Mouse (Mus musculus) midbrain, embryonic 10.5 days (tissue): Measurements from ENCODE around the gene Tmem56. TPM values are rescaled to one million over a fixed set of nuclear protein-coding genes. Genes with fewer than 3 reads are reported as not detected.
A peak's percentile ranks its signal among the peaks of the same experiment; 100 is the strongest.

Experiments used
- DNase-seq: peaks from one replicate; pipeline ENCODE4 v3.0.0-alpha.2; 2017; ENCODE audit warnings: low spot score
- H3K27ac ChIP-seq: fragments of 300-500 bp; sonication (generic); replicated peaks from 2 replicates; pipeline ENCODE4 v1.5.1; 2016; ENCODE audit warnings: mild to moderate bottlenecking
- H3K27me3 ChIP-seq: fragments of 300-500 bp; sonication (generic); 2 replicates; pipeline ENCODE4 v1.6.1; 2016; ENCODE audit warnings: low read depth, mild to moderate bottlenecking; ENCODE audit not compliant: poor library complexity, severe bottlenecking
- H3K36me3 ChIP-seq: fragments of 300-500 bp; sonication (generic); 2 replicates; pipeline ENCODE4 v1.6.1; 2016; ENCODE audit warnings: mild to moderate bottlenecking, moderate library complexity
- H3K4me1 ChIP-seq: fragments of 300-500 bp; sonication (generic); 2 replicates; pipeline ENCODE4 v1.6.1; 2016
- H3K4me3 ChIP-seq: fragments of 300-500 bp; sonication (generic); 2 replicates; pipeline ENCODE4 v1.5.1; 2016; ENCODE audit warnings: mild to moderate bottlenecking, moderate library complexity
- H3K9me3 ChIP-seq: fragments of 300-500 bp; sonication (generic); replicated peaks from 2 replicates; pipeline ENCODE4 v1.6.1; 2016; ENCODE audit warnings: mild to moderate bottlenecking
- WGBS: fragments of 180-500 bp; shearing (Covaris S2); methylation state at CpG from one replicate; pipeline ENCODE4 v1.1.7; 2016; 5-methylcytosine and 5-hydroxymethylcytosine counted together
- polyA plus RNA-seq: library from polyadenylated mRNA; unstranded; fragments of >200 nt; fragmentation: Nextera tagmentation; extraction: Ambion mirVana; gene quantifications from 2 replicates; pipeline ENCODE4 v1.2.1, GENCODE M21; 2016

The Tmem56 gene
- polyA plus RNA-seq, 1 experiment from 2014 or later, result 1.1 TPM

DNA sequence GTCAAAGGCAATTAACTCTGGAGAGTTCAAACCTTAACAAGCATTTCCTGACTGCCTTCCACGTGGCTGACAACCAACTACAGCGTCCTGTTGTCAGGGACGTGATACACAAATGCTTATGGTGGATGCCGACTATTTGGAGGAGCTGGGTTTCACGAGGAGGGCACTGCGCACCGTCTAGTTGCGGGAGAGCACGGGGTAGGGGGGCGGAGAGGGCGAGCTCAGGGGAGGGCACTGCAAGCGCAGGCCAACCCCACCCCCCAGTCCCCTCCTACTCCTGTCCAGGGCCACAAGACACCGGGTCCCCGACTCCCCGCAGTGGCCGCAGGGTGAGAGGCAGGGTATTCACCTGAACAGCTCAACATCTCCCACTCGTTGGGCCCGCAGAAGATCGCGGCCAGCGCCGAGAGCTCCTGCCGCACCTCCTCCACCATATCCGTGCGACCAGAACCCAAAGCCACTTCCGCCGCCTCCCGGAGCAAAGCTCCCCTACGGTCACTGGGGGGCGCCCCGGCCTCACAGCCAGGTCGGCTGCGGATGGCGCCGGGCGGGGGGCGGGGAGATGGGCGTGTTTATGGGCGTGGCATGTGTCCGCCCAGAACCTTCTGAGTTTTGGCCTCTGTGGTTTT is 111.5 kb downstream of the Tmem56 start, which contains the start of gene Rwdd3:
Gene Rwdd3, minus strand, starts transcription at position 453 of the 629 bp plus-strand sequence.
- H3K36me3 ChIP-seq, result 0 out of 2 replicates have a peak, but pooled peaks cover 4% of the 10 kb centered on the region
- peaks cover 3% of the 10 kb centered on the region; the same call in 1 of the 2 replicates for H3K9me3 ChIP-seq
- under 1% methylated on average over 40 of the region's 40 CpGs for WGBS
- peak within 1 kb of the TSS; percentile 89 for H3K27ac ChIP-seq
- peak within 1 kb of the TSS; percentile 82 for H3K4me3 ChIP-seq
- peak; percentile 90 for DNase-seq
- H3K27me3 ChIP-seq, result no peaks in the 10 kb centered on the region
- H3K4me1 ChIP-seq, result peaks cover 15% of the 10 kb centered on the region

DNA sequence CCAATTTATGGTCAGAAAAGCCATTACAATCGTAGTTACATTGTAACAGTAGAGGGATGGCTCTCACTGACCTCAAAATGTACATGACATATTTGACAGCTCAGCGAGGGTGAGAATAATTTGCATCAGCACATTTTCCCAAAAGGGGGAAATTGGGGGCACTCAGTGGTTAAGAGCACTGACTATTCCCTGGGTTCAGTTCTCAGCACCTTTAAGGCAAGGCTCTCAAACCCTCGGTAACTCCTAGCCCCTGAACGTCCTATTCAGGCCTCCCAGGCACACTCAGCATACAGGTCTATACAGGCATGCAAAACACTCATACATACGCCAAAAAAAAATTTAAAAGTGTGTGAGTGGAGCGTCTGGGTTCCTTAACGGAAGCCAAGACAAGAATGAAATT is 112.3 kb downstream of the Tmem56 start:
- H3K4me3 ChIP-seq, result peak overlapping the region; percentile 82

DNA sequence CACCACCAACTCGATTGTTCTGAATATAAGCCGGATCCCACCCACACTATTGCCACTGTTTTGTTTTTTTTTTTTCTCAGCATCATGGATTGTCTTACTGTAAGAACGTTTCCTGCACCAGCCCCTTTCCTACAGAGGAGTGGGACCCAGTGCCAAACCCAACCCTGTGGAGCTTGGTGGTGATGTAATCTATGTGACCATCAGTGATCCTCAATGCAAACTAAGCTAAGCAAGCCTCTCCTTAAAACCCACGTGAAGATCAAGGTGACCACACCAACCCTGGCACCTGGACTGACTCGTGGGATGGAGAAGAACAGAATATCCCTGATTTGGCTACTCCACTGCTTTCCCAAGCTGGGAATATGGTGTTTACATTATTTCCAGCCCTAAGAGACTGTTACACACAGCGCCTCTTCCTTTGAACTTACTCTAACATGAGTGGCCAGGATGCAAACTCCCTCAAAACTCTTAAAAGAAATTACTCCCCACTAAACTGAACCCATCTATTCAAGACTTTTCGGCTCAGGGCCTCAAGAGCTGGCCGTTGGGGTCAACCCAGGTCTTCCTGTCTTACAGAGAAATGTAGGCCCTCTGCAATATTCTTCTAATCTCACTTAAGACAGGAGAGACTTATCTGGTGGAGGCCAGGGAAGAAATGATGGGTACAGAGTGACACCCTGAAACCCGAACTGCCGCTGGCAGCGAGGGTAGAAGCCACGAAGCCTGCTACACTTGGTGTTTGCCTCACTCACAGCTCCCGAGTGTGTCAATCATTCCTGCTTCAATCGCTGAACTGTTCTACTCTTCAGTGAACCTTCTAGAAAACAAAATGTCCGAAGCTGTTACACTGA is 113.6 kb downstream of the Tmem56 start:
- Histone ChIP-seq H3K27ac (no peak overlapping the region), H3K4me3 (no peak overlapping the region), H3K9me3 (peaks cover 3% of the 10 kb centered on the region; the same call in 1 of the 2 replicates), H3K27me3 (no peaks in the 10 kb centered on the region), H3K4me1 (peaks cover 15% of the 10 kb centered on the region), H3K36me3 (0 out of 2 replicates have a peak, but pooled peaks cover 5% of the 10 kb centered on the region)
- no peak for DNase-seq
- 87% methylated on average over 15 of the region's 15 CpGs for WGBS

More for the DNA sequence above, 112.3 kb downstream of the Tmem56 start:
- no peak for DNase-seq
- no peaks in the 10 kb centered on the region for H3K27me3 ChIP-seq
- no peak overlapping the region for H3K27ac ChIP-seq
- H3K9me3 ChIP-seq, result peaks cover 3% of the 10 kb centered on the region; the same call in 1 of the 2 replicates
- 0 out of 2 replicates have a peak, but pooled peaks cover 5% of the 10 kb centered on the region for H3K36me3 ChIP-seq
- peaks cover 15% of the 10 kb centered on the region for H3K4me1 ChIP-seq
- WGBS, result 68% methylated on average over 7 of the region's 7 CpGs

DNA sequence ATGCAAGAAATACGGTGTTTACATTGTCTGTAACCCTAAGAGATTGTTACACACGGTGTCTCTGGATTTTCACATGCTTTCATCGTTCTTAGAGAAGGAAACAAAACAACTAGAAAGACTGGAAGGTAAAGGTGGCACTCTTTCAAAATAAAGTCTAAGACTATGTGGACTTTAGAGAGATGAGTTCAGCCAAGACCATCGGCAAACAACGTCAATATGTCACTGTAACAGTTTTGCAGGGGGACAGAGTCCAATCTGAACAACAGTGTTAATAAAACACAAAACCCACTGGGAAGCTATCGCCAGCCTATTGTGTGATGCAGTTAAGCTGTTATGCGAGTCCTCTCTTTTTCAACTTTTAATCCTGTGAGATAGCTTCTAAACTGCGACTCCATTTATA is 114.3 kb downstream of the Tmem56 start:
- Histone ChIP-seq H3K4me1 (peaks cover 15% of the 10 kb centered on the region), H3K9me3 (peaks cover 3% of the 10 kb centered on the region; the same call in 1 of the 2 replicates), H3K27me3 (no peaks in the 10 kb centered on the region), H3K4me3 (no peak overlapping the region), H3K27ac (no peak overlapping the region), H3K36me3 (0 out of 2 replicates have a peak, but pooled peaks cover 5% of the 10 kb centered on the region)
- DNase-seq, result no peak
- 91% methylated on average over 8 of the region's 8 CpGs for WGBS

DNA sequence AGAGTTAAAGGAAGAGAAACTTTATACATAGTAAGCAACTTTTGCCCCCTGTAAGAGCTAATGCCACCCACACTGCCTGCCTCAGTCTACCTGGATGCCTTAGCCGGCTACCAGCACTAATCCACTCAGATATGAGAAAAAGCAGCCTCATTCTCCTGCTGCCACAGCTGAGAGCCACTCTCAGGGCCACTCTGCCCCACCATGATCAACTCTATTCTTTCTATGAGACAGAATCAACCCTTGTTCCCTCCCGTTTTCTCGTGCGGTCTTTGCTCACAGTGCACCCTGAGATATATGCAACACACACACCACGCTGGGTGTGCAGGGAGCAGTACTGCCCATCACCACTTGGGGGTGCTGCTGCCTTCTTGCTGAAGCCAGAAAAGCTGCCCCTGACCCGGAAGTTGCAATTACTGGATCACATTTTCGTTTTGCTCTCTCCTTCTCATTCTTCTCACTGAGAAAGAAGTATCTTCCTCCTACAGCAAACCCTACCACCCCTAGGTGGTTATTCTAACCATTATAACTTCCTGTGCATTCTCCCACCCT is 119.6 kb downstream of the Tmem56 start:
- DNase-seq, result peak; percentile 65
- Histone ChIP-seq H3K27ac (no peak overlapping the region), H3K4me3 (no peak overlapping the region), H3K36me3 (0 out of 2 replicates have a peak, but pooled peaks cover 5% of the 10 kb centered on the region), H3K27me3 (no peaks in the 10 kb centered on the region), H3K9me3 (peaks cover 3% of the 10 kb centered on the region; the same call in 1 of the 2 replicates), H3K4me1 (peaks cover 4% of the 10 kb centered on the region; the same call in 1 of the 2 replicates)
- 45% methylated on average over 7 of the region's 7 CpGs for WGBS

DNA sequence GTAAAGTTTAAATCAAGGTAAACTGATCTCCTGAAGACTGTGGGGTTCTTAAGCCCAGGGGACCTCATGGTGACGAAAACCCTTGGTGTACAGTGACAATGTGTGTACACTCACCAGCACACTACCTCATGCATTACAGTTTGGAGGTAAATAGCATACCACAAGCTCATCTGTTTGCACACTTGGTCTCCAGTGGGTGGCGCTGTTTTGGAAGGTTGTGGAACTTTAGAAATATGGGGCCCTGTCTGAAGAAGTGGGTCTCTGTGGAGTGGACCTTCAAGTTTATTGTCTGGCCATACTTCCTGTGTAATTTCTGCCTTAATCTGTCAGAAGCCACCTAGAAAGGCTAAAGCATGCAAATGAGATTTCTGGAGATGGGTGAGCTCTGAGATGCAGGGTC is 121.2 kb downstream of the Tmem56 start:
- no peak overlapping the region for H3K27ac ChIP-seq
- WGBS, result 41% methylated on average over 2 of the region's 2 CpGs
- H3K27me3 ChIP-seq, result no peaks in the 10 kb centered on the region
- 0 out of 2 replicates have a peak, but pooled peaks cover 4% of the 10 kb centered on the region for H3K36me3 ChIP-seq
- peaks cover 12% of the 10 kb centered on the region for H3K4me1 ChIP-seq
- peaks cover 2% of the 10 kb centered on the region; the same call in 1 of the 2 replicates for H3K9me3 ChIP-seq
- H3K4me3 ChIP-seq, result no peak overlapping the region
- DNase-seq, result peak; percentile 15

DNA sequence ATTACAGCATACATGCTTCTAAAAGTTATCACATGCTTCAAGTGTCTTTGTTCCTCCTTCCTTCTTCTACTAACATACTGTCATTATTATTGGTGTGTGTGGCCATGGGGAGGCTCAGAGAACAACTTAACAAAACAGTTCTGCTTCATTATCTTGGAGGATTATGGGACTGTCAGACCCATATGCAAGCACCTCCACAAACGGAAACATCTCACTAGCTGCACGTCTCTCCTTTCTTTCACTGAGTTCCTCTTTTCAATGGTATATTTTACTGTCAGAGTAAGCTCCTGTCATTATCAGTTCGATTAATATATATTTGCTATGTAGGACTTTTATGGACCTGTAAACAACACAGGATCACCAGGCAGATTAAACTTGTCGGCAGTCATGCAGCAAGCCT is 122.5 kb downstream of the Tmem56 start:
- no peaks in the 10 kb centered on the region for H3K9me3 ChIP-seq
- H3K4me1 ChIP-seq, result peaks cover 25% of the 10 kb centered on the region
- no peaks in the 10 kb centered on the region for H3K27me3 ChIP-seq
- WGBS, result 75% methylated on average over 4 of the region's 4 CpGs
- H3K4me3 ChIP-seq, result no peak overlapping the region
- H3K36me3 ChIP-seq, result no peaks in the 10 kb centered on the region
- no peak overlapping the region for H3K27ac ChIP-seq
- no peak for DNase-seq

DNA sequence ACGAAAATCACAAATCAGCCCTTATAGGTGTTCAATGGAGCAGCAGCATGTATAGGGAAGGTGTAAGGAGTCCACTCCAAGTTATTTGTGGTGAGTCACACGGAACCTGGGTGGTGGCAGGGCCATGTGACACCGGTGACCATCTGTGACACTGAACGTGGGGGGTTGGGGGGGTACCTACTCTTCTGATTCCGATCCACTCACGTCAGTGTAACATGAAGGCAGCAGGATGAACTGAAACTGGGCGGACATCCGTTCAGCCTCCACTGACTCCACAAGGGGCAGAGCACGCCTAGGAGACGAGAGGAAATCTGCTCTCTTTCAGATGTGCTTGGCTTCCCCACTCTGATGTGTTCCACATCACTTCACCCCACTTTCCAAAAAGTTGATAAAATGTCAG is 123.3 kb downstream of the Tmem56 start:
- no peaks in the 10 kb centered on the region for H3K27me3 ChIP-seq
- peaks cover 25% of the 10 kb centered on the region for H3K4me1 ChIP-seq
- no peaks in the 10 kb centered on the region for H3K36me3 ChIP-seq
- 81% methylated on average over 10 of the region's 10 CpGs for WGBS
- DNase-seq, result no peak
- no peaks in the 10 kb centered on the region for H3K9me3 ChIP-seq
- H3K4me3 ChIP-seq, result no peak overlapping the region
- no peak overlapping the region for H3K27ac ChIP-seq

DNA sequence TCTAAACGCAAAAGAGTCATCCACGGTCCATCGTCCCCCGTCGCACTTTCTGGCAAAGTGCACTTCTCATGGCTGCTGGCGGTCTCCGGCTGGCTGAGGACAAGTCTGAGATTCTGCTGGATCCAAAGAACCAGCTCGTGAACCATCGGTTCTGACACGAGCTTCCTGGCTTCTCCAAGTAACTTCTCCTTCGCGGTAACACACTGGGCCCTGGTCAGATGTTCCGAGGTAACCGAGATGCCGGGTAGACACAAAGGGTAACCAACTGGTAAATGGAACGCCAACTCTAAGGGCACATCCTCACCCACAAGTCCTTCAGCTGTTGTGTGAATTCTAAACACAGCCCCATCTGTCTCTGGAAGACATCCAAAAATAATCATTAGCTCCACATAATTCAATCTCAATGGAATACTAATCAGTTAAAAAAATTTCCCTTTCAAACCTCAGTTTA is 124.0 kb downstream of the Tmem56 start:
- Histone ChIP-seq H3K4me3 (no peak overlapping the region), H3K27me3 (no peaks in the 10 kb centered on the region), H3K27ac (no peak overlapping the region), H3K9me3 (no peaks in the 10 kb centered on the region), H3K36me3 (no peaks in the 10 kb centered on the region), H3K4me1 (peaks cover 25% of the 10 kb centered on the region)
- 94% methylated on average over 16 of the region's 16 CpGs for WGBS
- DNase-seq, result no peak

DNA sequence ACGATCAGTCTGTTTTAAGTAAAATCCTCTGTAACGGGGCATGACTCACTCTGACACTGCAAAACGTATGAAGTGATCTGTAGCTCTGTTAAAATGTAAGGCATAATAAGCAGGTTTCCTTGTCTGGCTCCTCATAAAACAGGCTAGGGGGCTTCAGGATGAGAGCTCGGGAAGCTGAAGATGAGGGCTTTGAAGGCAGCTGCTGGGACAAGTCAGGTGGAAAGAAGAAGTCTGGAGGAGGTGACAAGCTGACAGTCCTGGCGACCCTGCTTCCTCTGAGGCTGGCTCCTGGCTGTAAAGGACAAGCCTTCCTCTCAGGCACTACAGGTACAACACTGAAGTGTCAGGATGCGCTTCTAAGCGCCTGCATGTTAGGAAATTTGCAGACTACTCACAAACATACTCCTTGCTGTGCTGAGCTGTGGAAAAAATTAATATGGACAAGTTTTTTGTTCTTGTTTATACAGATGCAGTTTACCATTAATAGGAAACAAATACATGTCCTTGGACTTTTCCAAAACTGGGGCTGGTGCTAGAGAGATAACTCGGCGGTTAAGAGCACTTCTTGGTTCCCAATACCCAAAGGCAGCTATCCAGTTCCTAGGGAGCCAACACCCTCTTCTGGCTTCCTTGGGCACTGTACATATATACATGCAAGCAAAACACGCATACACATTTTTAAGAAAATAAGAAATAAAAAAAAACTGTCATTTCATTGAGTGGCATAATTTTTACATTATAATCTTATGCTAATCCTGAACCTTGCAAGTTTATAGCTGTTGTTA is 125.2 kb downstream of the Tmem56 start:
- no peaks in the 10 kb centered on the region for H3K27me3 ChIP-seq
- H3K9me3 ChIP-seq, result no peaks in the 10 kb centered on the region
- H3K4me3 ChIP-seq, result no peak overlapping the region
- peaks cover 24% of the 10 kb centered on the region for H3K4me1 ChIP-seq
- 72% methylated on average over 10 of the region's 10 CpGs for WGBS
- H3K36me3 ChIP-seq, result no peaks in the 10 kb centered on the region
- no peak for DNase-seq
- no peak overlapping the region for H3K27ac ChIP-seq

DNA sequence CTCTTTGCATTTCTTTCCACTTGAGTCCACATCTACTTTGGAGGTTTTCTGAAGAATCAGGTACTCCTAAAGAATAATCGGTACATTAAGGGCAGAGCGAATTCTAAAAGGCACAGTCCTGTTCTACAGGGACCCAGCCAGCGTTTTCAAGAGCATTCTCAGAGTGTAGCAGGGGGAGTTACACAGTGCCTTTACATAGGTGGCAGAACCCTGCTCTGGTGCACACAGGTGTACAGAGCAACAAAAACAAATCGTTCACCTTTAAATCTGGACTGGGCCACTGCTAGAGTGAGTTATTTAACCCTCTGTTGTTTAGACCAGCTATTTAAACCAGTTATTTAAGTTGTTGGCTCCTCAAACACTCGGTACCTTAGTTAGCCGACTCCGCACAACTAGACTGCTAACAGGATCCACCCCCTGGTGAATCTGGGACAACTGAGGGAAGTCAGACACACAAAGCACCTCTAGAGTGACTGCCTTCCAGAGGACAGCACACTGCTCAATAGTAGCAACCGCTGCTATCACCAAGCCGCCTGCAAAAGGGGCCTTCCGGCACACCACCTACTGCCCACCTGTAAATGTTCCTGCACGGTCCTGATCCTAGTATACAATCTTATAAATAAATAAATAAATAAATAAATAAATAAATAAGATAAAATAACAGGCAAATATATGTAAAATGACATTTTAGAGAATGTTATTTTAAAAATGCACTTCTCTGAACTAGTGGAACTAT is 126.3 kb downstream of the Tmem56 start:
- DNase-seq, result no peak
- H3K27me3 ChIP-seq, result no peaks in the 10 kb centered on the region
- H3K9me3 ChIP-seq, result no peaks in the 10 kb centered on the region
- peaks cover 24% of the 10 kb centered on the region for H3K4me1 ChIP-seq
- no peaks in the 10 kb centered on the region for H3K36me3 ChIP-seq
- 56% methylated on average over 11 of the region's 11 CpGs for WGBS
- H3K4me3 ChIP-seq, result no peak overlapping the region
- no peak overlapping the region for H3K27ac ChIP-seq
